Mouse (Mus musculus): ENCODE measurements around the gene Psmb5. TPM values are rescaled to one million over a fixed set of nuclear protein-coding genes. Genes with fewer than 3 reads are reported as not detected.

Psmb5 gene
- total RNA-seq, 1 experiment from 2014 or later: 367 TPM

Small RNA genes within 50 kb of the gene (microRNA-seq; reads per million reads assigned to microRNA genes)
- gene Mir686 (0 reads per million in 2 experiments), gene Mir6948 (0 to 0.34 reads per million in 2 experiments)

Other genes starting within 250 kb of the Psmb5 start
- 5.4 and 5.9 TPM in 2 replicates for gene Slc7a7, start 200.2 kb downstream of the Psmb5 start, total RNA-seq (2021)
- 197 and 205 TPM in 2 replicates for gene Mrpl52, start 191.1 kb downstream of the Psmb5 start, total RNA-seq (2021)
- gene Mmp14, start 186.4 kb downstream of the Psmb5 start, total RNA-seq (2021): 56.4 and 68.5 TPM in 2 replicates
- 109 and 130 TPM in 2 replicates for gene Lrp10, start 153.9 kb downstream of the Psmb5 start, total RNA-seq (2021)
- 0.64 and 0.67 TPM in 2 replicates for gene Rem2, start 141.9 kb downstream of the Psmb5 start, total RNA-seq (2021)
- 46.6 and 48.6 TPM in 2 replicates for gene Prmt5, start 100.5 kb downstream of the Psmb5 start, total RNA-seq (2021)
- gene Haus4, start 63.4 kb downstream of the Psmb5 start, total RNA-seq (2021): 29.5 and 32.5 TPM in 2 replicates
- gene Ajuba, start 40.5 kb downstream of the Psmb5 start, total RNA-seq (2021): 19.6 and 24.2 TPM in 2 replicates
- gene 4931414P19Rik, start 12.0 kb downstream of the Psmb5 start, total RNA-seq (2021): 7.9 and 12.2 TPM in 2 replicates
- not detected in 2 replicates for gene Psmb11, start 3.4 kb upstream of the Psmb5 start, total RNA-seq (2021)
- gene Gm17606, start 22.9 kb upstream of the Psmb5 start, total RNA-seq (2021): not detected in 2 replicates
- gene Cdh24, start 23.3 kb upstream of the Psmb5 start, total RNA-seq (2021): 1.4 and 1.6 TPM in 2 replicates
- 39.3 and 39.9 TPM in 2 replicates for gene 1700123O20Rik, start 68.2 kb upstream of the Psmb5 start, total RNA-seq (2021)
- 233 and 235 TPM in 2 replicates for gene Acin1, start 68.9 kb upstream of the Psmb5 start, total RNA-seq (2021)
- not detected in 2 replicates for gene Gm29776, start 80.8 kb upstream of the Psmb5 start, total RNA-seq (2021)
- not detected in 2 replicates for gene Cebpe, start 94.2 kb upstream of the Psmb5 start, total RNA-seq (2021)
- 58.4 and 64.6 TPM in 2 replicates for gene Slc7a8, start 163.9 kb upstream of the Psmb5 start, total RNA-seq (2021)
- 1.2 TPM in 1 of 2 replicates, not detected in the other for gene Rnf212b, start 196.1 kb upstream of the Psmb5 start, total RNA-seq (2021)

Data from adrenal gland, postnatal 25 days (tissue).